21 mouse cellular contexts compared by ENCODE assay signal in the genomic region with DNA sequence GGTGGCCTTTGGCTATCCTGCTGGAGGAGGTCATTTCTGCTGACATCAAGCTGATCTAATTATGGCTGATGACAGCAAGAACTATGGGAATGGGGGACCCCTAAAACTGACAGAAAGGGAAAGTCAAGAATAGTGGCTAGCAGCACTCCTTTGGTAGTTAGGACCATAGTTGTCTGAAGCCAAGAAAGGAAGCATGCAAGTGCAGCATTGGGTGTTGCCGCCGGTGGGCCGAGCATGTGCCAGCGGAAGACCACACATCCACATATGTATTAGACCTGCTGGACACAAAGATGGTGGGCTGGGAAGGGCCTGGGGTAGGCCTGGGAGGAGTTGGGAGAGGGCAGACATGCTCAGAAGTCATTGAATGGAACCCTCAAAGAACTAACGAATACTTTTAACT.
A peak's percentile ranks its signal among the peaks of the same experiment; 100 is the strongest.
DNase-seq lines count a peak whose midpoint lies in the region; ATAC-seq lines count a peak whose summit lies in the region.
"Had no signal": no experiment of that assay in that cellular context is flagged by ENCODE, and none has a peak within 500 bp of the region (broad histone marks: within the 10 kb centered on the region; RNA-seq: fewer than 3 reads in every experiment).

No protein-coding gene starts in this region.

- no peaks in the 10 kb centered on the region for H3K36me3 ChIP-seq in heart, embryonic 12.5 days
- H3K36me3 ChIP-seq in heart, embryonic 10.5 days: no peaks in the 10 kb centered on the region
- H3K36me3 ChIP-seq: G1E had no signal

- H3K27me3 ChIP-seq in heart, embryonic 12.5 days (replicated peaks): peaks cover 39% of the 10 kb centered on the region
- peaks cover 26% of the 10 kb centered on the region; the same call in 1 of the 2 replicates for H3K27me3 ChIP-seq in heart, embryonic 10.5 days (ENCODE audit: insufficient read depth, poor library complexity, severe bottlenecking)
- H3K27me3 ChIP-seq: CH12.LX, Patski had no signal

- ATAC-seq in heart, embryonic 12.5 days (ENCODE audit: insufficient number of reproducible peaks, low FRiP score): no peak
- ATAC-seq: activated CD4-positive, CD25-positive, alpha-beta regulatory T cell, adult 4 months; CD4-positive, CD25-positive, alpha-beta regulatory T cell, adult 4 months; Patski had no signal

- no peak overlapping the region for H3K9ac ChIP-seq in heart, embryonic 12.5 days

- no peaks in the 10 kb centered on the region for H3K9me3 ChIP-seq in heart, embryonic 12.5 days (replicated peaks)
- H3K9me3 ChIP-seq in heart, embryonic 10.5 days: no peaks in the 10 kb centered on the region
- H3K9me3 ChIP-seq: G1E had no signal

- H3K27ac ChIP-seq in heart, embryonic 12.5 days (ENCODE audit: poor library complexity, severe bottlenecking): no peak overlapping the region
- H3K27ac ChIP-seq in heart, embryonic 10.5 days: 0 out of 2 replicates have a peak overlapping the region, but pooled peaks have one; percentile 16

- WGBS in heart, embryonic 12.5 days: 91% methylated on average over 5 of the region's 5 CpGs
- WGBS in heart, embryonic 10.5 days: 96% methylated on average over 5 of the region's 5 CpGs

- peak; percentile 68 for DNase-seq in heart, adult 11 months
- peak; percentile 57 for DNase-seq in heart, embryonic 10.5 days (ENCODE audit: low spot score)
- no peak for DNase-seq in heart, postnatal 4 days
- DNase-seq in testis, postnatal 10 days (ENCODE audit: low spot score): peak; percentile 36
- DNase-seq in testis, postnatal 14 days (ENCODE audit: low spot score): no peak
- DNase-seq: adrenal gland, adult 2 months; adrenal gland, adult 8-10 months; adrenal gland, postnatal 10 days; adrenal gland, postnatal 14 days; adrenal gland, postnatal 25 days; adrenal gland, postnatal 36 days; B cell, adult 2 months; cerebellum, adult 11 months; cerebellum, adult 11-12 months; cerebellum, adult 18-20 months had no signal

- no peak overlapping the region for H3K4me3 ChIP-seq in heart, embryonic 12.5 days
- no peak overlapping the region for H3K4me3 ChIP-seq in heart, embryonic 10.5 days

- no peak overlapping the region for H3K4me2 ChIP-seq in heart, embryonic 12.5 days

- peaks cover 43% of the 10 kb centered on the region for H3K4me1 ChIP-seq in heart, embryonic 12.5 days (replicated peaks)
- H3K4me1 ChIP-seq in heart, embryonic 10.5 days: peaks cover 43% of the 10 kb centered on the region

Comparison
In these comparisons a context has a peak if more than half of its experiments do, and no peak if none do; other contexts are left out.
1. DNase-seq: peak in heart, adult 11 months (single experiment), heart, embryonic 10.5 days (single experiment) and testis, postnatal 10 days (single experiment); none in heart, postnatal 4 days (single experiment) and testis, postnatal 14 days (single experiment).